Mouse (Mus musculus): ENCODE measurements around the gene Olfr765. TPM values are rescaled to one million over a fixed set of nuclear protein-coding genes. Genes with fewer than 3 reads are reported as not detected.

Olfr765 gene
- not detected for polyA plus RNA-seq (2015; fragmentation: Illumina TruSeq; extraction: RNeasy Lipid Tissue Mini Kit (QIAGEN cat#74804); ENCODE audit: low read depth, low replicate concordance)

DNA sequence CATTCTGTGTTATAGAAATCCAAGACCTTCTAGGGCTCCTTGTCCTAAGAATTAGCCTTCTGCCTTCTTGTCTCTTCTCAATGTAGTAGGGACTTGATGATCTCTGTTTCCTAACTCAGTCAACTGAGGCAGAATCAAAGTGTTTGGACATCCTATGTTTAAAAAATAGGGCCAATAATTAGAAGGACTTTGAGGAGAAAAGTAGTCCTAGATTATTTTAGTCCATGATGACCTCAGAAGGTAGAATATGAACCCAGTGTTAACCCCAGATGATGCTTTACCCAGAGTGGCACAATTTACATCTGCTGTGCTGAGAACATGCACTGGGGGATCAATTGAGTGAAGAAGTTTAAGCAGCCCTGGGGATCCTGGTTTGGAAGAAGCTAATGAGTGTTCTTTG, at the start of gene Olfr765:
Gene Olfr765, minus strand, starts transcription at position 101 of the 400 bp plus-strand sequence.

GRCm38 (mm10) chr10:129099275-129099674, 49.5 kb upstream of the Olfr765 start, which contains the start of gene Olfr768:
Olfr768 (minus strand) TSS chr10:129099375.

DNA sequence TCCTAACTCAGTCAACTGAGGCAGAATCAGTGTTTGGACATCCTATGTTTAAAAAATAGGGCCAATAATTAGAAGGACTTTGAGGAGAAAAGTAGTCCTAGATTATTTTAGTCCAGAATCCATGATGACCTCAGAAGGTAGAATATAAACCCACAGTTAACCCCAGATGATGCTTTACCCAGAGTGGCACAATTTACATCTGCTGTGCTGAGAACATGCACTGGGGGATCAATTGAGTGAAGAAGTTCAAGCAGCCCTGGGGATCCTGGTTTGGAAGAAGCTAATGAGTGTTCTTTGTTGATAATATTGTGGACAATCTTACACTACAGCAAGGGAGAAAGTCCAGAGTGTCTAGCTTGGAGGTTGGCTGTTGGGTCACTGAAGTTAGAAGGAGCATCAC, 33.0 kb upstream of the Olfr765 start, which contains the start of gene Olfr767:
Gene Olfr767, minus strand, starts transcription at position 101 of the 400 bp plus-strand sequence.

DNA sequence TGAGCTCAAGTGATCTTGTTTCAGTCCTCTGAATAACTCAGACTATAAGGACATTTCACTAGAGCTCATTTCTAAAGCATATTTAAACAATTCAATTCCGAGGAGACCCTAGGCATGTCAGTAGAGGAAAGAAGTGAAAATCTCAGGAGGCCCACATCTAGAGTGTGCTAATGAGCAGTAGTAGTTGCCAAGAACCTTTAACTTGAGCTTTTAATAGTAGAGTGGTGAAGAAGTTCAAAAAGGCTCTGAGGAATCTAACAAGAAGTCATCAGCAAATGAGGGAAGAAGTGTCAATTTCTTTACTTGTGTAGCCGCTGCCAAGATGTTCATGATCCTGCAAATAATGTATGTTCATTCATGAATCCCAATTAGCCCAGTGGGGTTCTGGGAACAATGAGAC, 19.1 kb upstream of the Olfr765 start, which contains the start of gene Olfr766-ps1:
Gene Olfr766-ps1, minus strand, starts transcription at position 101 of the 400 bp plus-strand sequence.

GRCm38 (mm10) chr10:129039796-129040195, 10.0 kb downstream of the Olfr765 start, which contains the start of gene Olfr764-ps1:
Olfr764-ps1 (minus strand) TSS chr10:129039896.

DNA sequence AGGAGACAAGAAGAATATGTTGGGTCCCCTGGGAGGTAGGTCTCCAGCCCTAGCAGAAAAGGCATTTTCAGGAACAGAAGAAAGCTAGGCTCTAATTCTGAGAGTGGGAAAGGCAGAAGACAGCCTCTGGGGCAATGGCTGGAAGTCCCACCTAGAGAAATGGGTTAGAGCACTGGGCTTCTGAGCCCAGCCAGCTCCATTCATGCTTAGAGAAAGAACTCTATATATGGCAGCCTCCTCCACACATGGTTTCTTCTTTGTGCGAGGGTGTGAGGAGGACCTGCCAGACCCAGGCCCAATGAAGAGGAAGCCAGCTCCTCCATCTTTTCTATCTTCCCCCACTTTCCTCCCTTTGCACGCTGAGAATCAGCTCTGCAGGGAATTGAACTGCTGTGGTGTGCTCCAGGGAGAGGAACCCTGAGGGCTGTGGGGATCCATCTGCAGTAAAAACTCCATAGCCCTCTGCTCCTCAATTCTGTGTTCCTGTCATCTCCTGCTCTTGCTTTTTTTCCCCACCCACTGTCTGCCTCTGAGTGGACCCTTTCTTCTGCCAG, 39.4 kb downstream of the Olfr765 start, which contains the start of gene Olfr763:
Gene Olfr763, plus strand, starts transcription at position 504 of the 554 bp plus-strand sequence.

Other genes with a start within 250 kb of the Olfr765 start
- gene Dnajc14, start 245.9 kb downstream of the Olfr765 start, polyA plus RNA-seq (2015; fragmentation: Illumina TruSeq; extraction: RNeasy Lipid Tissue Mini Kit (QIAGEN cat#74804); ENCODE audit: low read depth, low replicate concordance), result 51.2 TPM
- 8.9 TPM for gene Tmem198b, start 245.6 kb downstream of the Olfr765 start, polyA plus RNA-seq (2015; fragmentation: Illumina TruSeq; extraction: RNeasy Lipid Tissue Mini Kit (QIAGEN cat#74804); ENCODE audit: low read depth, low replicate concordance)
- 99.3 TPM for gene Sarnp, start 232.7 kb downstream of the Olfr765 start, polyA plus RNA-seq (2015; fragmentation: Illumina TruSeq; extraction: RNeasy Lipid Tissue Mini Kit (QIAGEN cat#74804); ENCODE audit: low read depth, low replicate concordance)
- gene Ormdl2, start 228.4 kb downstream of the Olfr765 start, polyA plus RNA-seq (2015; fragmentation: Illumina TruSeq; extraction: RNeasy Lipid Tissue Mini Kit (QIAGEN cat#74804); ENCODE audit: low read depth, low replicate concordance), result 18.1 TPM
- gene Gdf11, start 158.3 kb downstream of the Olfr765 start, polyA plus RNA-seq (2015; fragmentation: Illumina TruSeq; extraction: RNeasy Lipid Tissue Mini Kit (QIAGEN cat#74804); ENCODE audit: low read depth, low replicate concordance), result 12.4 TPM
- gene Cd63, start 149.0 kb downstream of the Olfr765 start, polyA plus RNA-seq (2015; fragmentation: Illumina TruSeq; extraction: RNeasy Lipid Tissue Mini Kit (QIAGEN cat#74804); ENCODE audit: low read depth, low replicate concordance), result 142 TPM
- gene Rdh5, start 127.1 kb downstream of the Olfr765 start, polyA plus RNA-seq (2015; fragmentation: Illumina TruSeq; extraction: RNeasy Lipid Tissue Mini Kit (QIAGEN cat#74804); ENCODE audit: low read depth, low replicate concordance), result 12.8 TPM
- gene Bloc1s1, start 126.0 kb downstream of the Olfr765 start, polyA plus RNA-seq (2015; fragmentation: Illumina TruSeq; extraction: RNeasy Lipid Tissue Mini Kit (QIAGEN cat#74804); ENCODE audit: low read depth, low replicate concordance), result 236 TPM
- gene Itga7, start 116.2 kb downstream of the Olfr765 start, polyA plus RNA-seq (2015; fragmentation: Illumina TruSeq; extraction: RNeasy Lipid Tissue Mini Kit (QIAGEN cat#74804); ENCODE audit: low read depth, low replicate concordance), result 14.0 TPM
- gene Mettl7b, start 89.0 kb downstream of the Olfr765 start, polyA plus RNA-seq (2015; fragmentation: Illumina TruSeq; extraction: RNeasy Lipid Tissue Mini Kit (QIAGEN cat#74804); ENCODE audit: low read depth, low replicate concordance), result not detected
- gene Olfr9, start 60.6 kb downstream of the Olfr765 start, polyA plus RNA-seq (2015; fragmentation: Illumina TruSeq; extraction: RNeasy Lipid Tissue Mini Kit (QIAGEN cat#74804); ENCODE audit: low read depth, low replicate concordance), result not detected
- not detected for gene Olfr763, start 39.2 kb downstream of the Olfr765 start, polyA plus RNA-seq (2015; fragmentation: Illumina TruSeq; extraction: RNeasy Lipid Tissue Mini Kit (QIAGEN cat#74804); ENCODE audit: low read depth, low replicate concordance)
- gene Olfr764-ps1, start 10.1 kb downstream of the Olfr765 start, polyA plus RNA-seq (2015; fragmentation: Illumina TruSeq; extraction: RNeasy Lipid Tissue Mini Kit (QIAGEN cat#74804); ENCODE audit: low read depth, low replicate concordance), result not detected
- not detected for gene Olfr766-ps1, start 19.0 kb upstream of the Olfr765 start, polyA plus RNA-seq (2015; fragmentation: Illumina TruSeq; extraction: RNeasy Lipid Tissue Mini Kit (QIAGEN cat#74804); ENCODE audit: low read depth, low replicate concordance)
- gene Olfr767, start 32.9 kb upstream of the Olfr765 start, polyA plus RNA-seq (2015; fragmentation: Illumina TruSeq; extraction: RNeasy Lipid Tissue Mini Kit (QIAGEN cat#74804); ENCODE audit: low read depth, low replicate concordance), result not detected
- not detected for gene Olfr768, start 49.4 kb upstream of the Olfr765 start, polyA plus RNA-seq (2015; fragmentation: Illumina TruSeq; extraction: RNeasy Lipid Tissue Mini Kit (QIAGEN cat#74804); ENCODE audit: low read depth, low replicate concordance)
- gene Olfr769, start 67.9 kb upstream of the Olfr765 start, polyA plus RNA-seq (2015; fragmentation: Illumina TruSeq; extraction: RNeasy Lipid Tissue Mini Kit (QIAGEN cat#74804); ENCODE audit: low read depth, low replicate concordance), result not detected
- not detected for gene Olfr770, start 89.0 kb upstream of the Olfr765 start, polyA plus RNA-seq (2015; fragmentation: Illumina TruSeq; extraction: RNeasy Lipid Tissue Mini Kit (QIAGEN cat#74804); ENCODE audit: low read depth, low replicate concordance)
- not detected for gene Olfr771, start 114.8 kb upstream of the Olfr765 start, polyA plus RNA-seq (2015; fragmentation: Illumina TruSeq; extraction: RNeasy Lipid Tissue Mini Kit (QIAGEN cat#74804); ENCODE audit: low read depth, low replicate concordance)
- not detected for gene Olfr772, start 127.9 kb upstream of the Olfr765 start, polyA plus RNA-seq (2015; fragmentation: Illumina TruSeq; extraction: RNeasy Lipid Tissue Mini Kit (QIAGEN cat#74804); ENCODE audit: low read depth, low replicate concordance)
- not detected for gene Olfr773, start 137.4 kb upstream of the Olfr765 start, polyA plus RNA-seq (2015; fragmentation: Illumina TruSeq; extraction: RNeasy Lipid Tissue Mini Kit (QIAGEN cat#74804); ENCODE audit: low read depth, low replicate concordance)
- gene Olfr774, start 186.2 kb upstream of the Olfr765 start, polyA plus RNA-seq (2015; fragmentation: Illumina TruSeq; extraction: RNeasy Lipid Tissue Mini Kit (QIAGEN cat#74804); ENCODE audit: low read depth, low replicate concordance), result not detected
- gene Olfr775, start 198.4 kb upstream of the Olfr765 start, polyA plus RNA-seq (2015; fragmentation: Illumina TruSeq; extraction: RNeasy Lipid Tissue Mini Kit (QIAGEN cat#74804); ENCODE audit: low read depth, low replicate concordance), result not detected
- not detected for gene Olfr776, start 209.1 kb upstream of the Olfr765 start, polyA plus RNA-seq (2015; fragmentation: Illumina TruSeq; extraction: RNeasy Lipid Tissue Mini Kit (QIAGEN cat#74804); ENCODE audit: low read depth, low replicate concordance)
- not detected for gene Olfr777, start 221.5 kb upstream of the Olfr765 start, polyA plus RNA-seq (2015; fragmentation: Illumina TruSeq; extraction: RNeasy Lipid Tissue Mini Kit (QIAGEN cat#74804); ENCODE audit: low read depth, low replicate concordance)

Data from brain, adult 10 weeks (tissue).